24 mouse cellular contexts compared by ENCODE assay signal in the genomic region with DNA sequence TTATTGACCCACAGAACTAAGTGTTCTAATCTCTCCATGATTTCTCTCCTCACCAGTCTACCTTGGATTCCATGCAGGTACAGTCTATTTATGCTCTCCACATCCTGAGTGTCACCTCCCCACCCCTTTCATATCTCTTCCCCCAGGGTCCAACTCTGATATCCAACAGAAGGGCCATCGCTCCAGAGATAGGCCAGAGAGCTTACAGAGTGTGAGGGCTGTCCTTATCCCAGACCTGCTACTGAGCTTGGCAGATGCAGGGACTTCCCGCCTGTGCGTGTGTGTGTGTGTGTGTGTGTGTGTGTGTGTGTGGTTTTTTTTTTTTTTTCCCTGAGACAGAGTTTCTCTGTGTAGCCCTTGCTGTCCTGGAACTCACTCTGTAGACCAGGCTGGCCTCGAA. TPM values are rescaled to one million over a fixed set of nuclear protein-coding genes. Genes with fewer than 3 reads are reported as not detected.
DNase-seq lines count a peak whose midpoint lies in the region; ATAC-seq and TF ChIP-seq lines count a peak whose summit lies in the region.
"Had no signal": no experiment of that assay in that cellular context is flagged by ENCODE, and none has a peak within 500 bp of the region (broad histone marks: within the 10 kb centered on the region; RNA-seq: fewer than 3 reads in every experiment).

No protein-coding gene starts in this region.

- peak; percentile 2 for DNase-seq in gastrocnemius, adult 2 months
- DNase-seq in gastrocnemius, postnatal 4 days (ENCODE audit: low spot score in 2 of 2) = no peak
- DNase-seq in liver = no peak
- DNase-seq in neural tube, embryonic 10.5 days (ENCODE audit: extremely low spot score, low spot score) = no peak
- no peak for DNase-seq in left cerebral cortex, adult 2 months (ENCODE audit: extremely low spot score in 1 of 2, low spot score in 2 of 2)
- DNase-seq: adrenal gland, adult 8-10 months; adrenal gland, postnatal 14 days; adrenal gland, postnatal 36 days; B cell, adult 2 months; cerebellum, adult 11-12 months; cerebellum, adult 2 months; cerebellum, adult 9-10 months; cerebellum, postnatal 10 days had no signal

- H3K4me3 ChIP-seq in gastrocnemius, adult 2 months = no peak overlapping the region
- H3K4me3 ChIP-seq in liver, embryonic 12.5 days = no peak overlapping the region
- no peak overlapping the region for H3K4me3 ChIP-seq in left cerebral cortex, adult 2 months
- H3K4me3 ChIP-seq: embryonic facial prominence, embryonic 10.5 days; embryonic facial prominence, embryonic 12.5 days; forebrain, embryonic 13.5 days had no signal

- no peaks in the 10 kb centered on the region for H3K36me3 ChIP-seq in liver, embryonic 12.5 days
- H3K36me3 ChIP-seq: embryonic facial prominence, embryonic 10.5 days; embryonic facial prominence, embryonic 12.5 days had no signal

- peaks cover 42% of the 10 kb centered on the region for H3K27me3 ChIP-seq in liver, embryonic 12.5 days (replicated peaks)
- H3K27me3 ChIP-seq: CH12.LX had no signal

- intact Hi-C loops in gastrocnemius, adult 2 months (cut with DNase I) = no loop called here
- intact Hi-C loops in left cerebral cortex, adult 2 months (cut with DNase I) = no loop called here

- peaks cover 19% of the 10 kb centered on the region for H3K4me1 ChIP-seq in liver, embryonic 12.5 days

- no peak overlapping the region for H3K4me2 ChIP-seq in liver, embryonic 12.5 days
- H3K4me2 ChIP-seq: embryonic facial prominence, embryonic 12.5 days; forebrain, embryonic 13.5 days had no signal

- peak; percentile 53; the same call in 1 of the 2 replicates for ATAC-seq in liver, embryonic 12.5 days
- ATAC-seq in megakaryocyte-erythroid progenitor cell, adult 5-6 weeks (replicated peaks; ENCODE audit: low FRiP score, low TSS enrichment, poor library complexity, severe bottlenecking) = 0 out of 2 replicates have a peak, but pooled peaks have one; percentile 19
- ATAC-seq: activated CD4-positive, CD25-positive, alpha-beta regulatory T cell, adult 4 months; CD4-positive, CD25-positive, alpha-beta regulatory T cell, adult 4 months; forebrain, embryonic 13.5 days; Patski had no signal

- 59% methylated on average over 4 of the region's 4 CpGs for WGBS in liver, embryonic 12.5 days (ENCODE audit: insufficient replicate concordance)

- no peaks in the 10 kb centered on the region for H3K9me3 ChIP-seq in liver, embryonic 12.5 days (replicated peaks)
- H3K9me3 ChIP-seq: embryonic facial prominence, embryonic 10.5 days; embryonic facial prominence, embryonic 12.5 days; forebrain, embryonic 13.5 days had no signal

- no peak overlapping the region for H3K27ac ChIP-seq in gastrocnemius, adult 2 months
- H3K27ac ChIP-seq in liver, embryonic 12.5 days = no peak overlapping the region
- H3K27ac ChIP-seq in left cerebral cortex, adult 2 months = no peak overlapping the region
- H3K27ac ChIP-seq: embryonic facial prominence, embryonic 10.5 days; embryonic facial prominence, embryonic 12.5 days; forebrain, embryonic 13.5 days had no signal

- H3K9ac ChIP-seq in liver, embryonic 12.5 days = no peak overlapping the region
- H3K9ac ChIP-seq: embryonic facial prominence, embryonic 12.5 days; forebrain, embryonic 13.5 days had no signal

- no peak for TF ChIP-seq CTCF in gastrocnemius, adult 2 months (IDR thresholded peaks at IDR 0.05)
- no peak for TF ChIP-seq CTCF in left cerebral cortex, adult 2 months (IDR thresholded peaks at IDR 0.05)

RNA-seq across cellular contexts. Expression of gene Tspoap1, which starts 8.4 kb away (rescaled TPM):
- not detected for total RNA-seq in gastrocnemius, adult 2 months (2021)
- total RNA-seq in gastrocnemius, postnatal 4 days (2021) = under 1 TPM; 0.18 to 0.39 TPM
- 5.9 and 6.2 TPM in 2 replicates for polyA plus RNA-seq in liver, embryonic 12.5 days (2016; fragmentation: Nextera tagmentation; extraction: Ambion mirVana)
- 5.5 and 20.3 TPM in 2 replicates for total RNA-seq in megakaryocyte-erythroid progenitor cell, adult 5-6 weeks (2014; fragmentation: Nextera tagmentation)
- 3.5 and 5.4 TPM in 2 replicates for total RNA-seq in megakaryocyte-erythroid progenitor cell, adult 5-6 weeks (2017)
- 100 to 1,000 TPM; 190 to 202 TPM for total RNA-seq in left cerebral cortex, adult 2 months (2021)

RNA-seq across cellular contexts. Expression of gene Mpo, which starts 24.6 kb away (rescaled TPM):
- total RNA-seq in gastrocnemius, adult 2 months (2021) = not detected
- total RNA-seq in gastrocnemius, postnatal 4 days (2021) = under 1 TPM; 0.34 to 0.93 TPM
- 209 and 217 TPM in 2 replicates for polyA plus RNA-seq in liver, embryonic 12.5 days (2016; fragmentation: Nextera tagmentation; extraction: Ambion mirVana)
- total RNA-seq in megakaryocyte-erythroid progenitor cell, adult 5-6 weeks (2014; fragmentation: Nextera tagmentation) = 7.9 TPM in 1 of 2 replicates, not detected in the other
- 7.6 and 31.9 TPM in 2 replicates for total RNA-seq in megakaryocyte-erythroid progenitor cell, adult 5-6 weeks (2017)
- total RNA-seq in left cerebral cortex, adult 2 months (2021) = not detected
- total RNA-seq: adrenal gland, adult 18-20 months; adrenal gland, adult 8-10 months; CH12.LX had no signal
- polyA plus RNA-seq: activated CD4-positive, CD25-positive, alpha-beta regulatory T cell, adult 4 months; CD4-positive, CD25-positive, alpha-beta regulatory T cell, adult 4 months; Patski had no signal

RNA-seq across cellular contexts. Expression of gene Supt4a, which starts 31.4 kb away (rescaled TPM):
- total RNA-seq in gastrocnemius, adult 2 months (2021) = 10 to 100 TPM; 36.8 TPM
- 10 to 100 TPM; 52.1 to 55.5 TPM for total RNA-seq in gastrocnemius, postnatal 4 days (2021)
- 207 and 209 TPM in 2 replicates for polyA plus RNA-seq in liver, embryonic 12.5 days (2016; fragmentation: Nextera tagmentation; extraction: Ambion mirVana)
- 146 and 192 TPM in 2 replicates for total RNA-seq in megakaryocyte-erythroid progenitor cell, adult 5-6 weeks (2014; fragmentation: Nextera tagmentation)
- 55.2 and 75.2 TPM in 2 replicates for total RNA-seq in megakaryocyte-erythroid progenitor cell, adult 5-6 weeks (2017)
- total RNA-seq in left cerebral cortex, adult 2 months (2021) = 10 to 100 TPM; 66.3 to 82.3 TPM

RNA-seq across cellular contexts. Expression of gene Lpo, which starts 59.3 kb away (rescaled TPM):
- not detected for total RNA-seq in gastrocnemius, adult 2 months (2021)
- total RNA-seq in gastrocnemius, postnatal 4 days (2021) = not detected
- not detected in 2 replicates for polyA plus RNA-seq in liver, embryonic 12.5 days (2016; fragmentation: Nextera tagmentation; extraction: Ambion mirVana)
- not detected in 2 replicates for total RNA-seq in megakaryocyte-erythroid progenitor cell, adult 5-6 weeks (2014; fragmentation: Nextera tagmentation)
- total RNA-seq in megakaryocyte-erythroid progenitor cell, adult 5-6 weeks (2017) = not detected in 2 replicates
- under 1 TPM; 0.45 to 0.75 TPM for total RNA-seq in left cerebral cortex, adult 2 months (2021)
- total RNA-seq: adrenal gland, adult 18-20 months; adrenal gland, adult 8-10 months; adrenal gland, postnatal 14 days; adrenal gland, postnatal 36 days; CH12.LX; G1E had no signal
- polyA plus RNA-seq: activated CD4-positive, CD25-positive, alpha-beta regulatory T cell, adult 4 months; CD4-positive, CD25-positive, alpha-beta regulatory T cell, adult 4 months; G1E; Patski had no signal

Comparison
In these comparisons a context has a peak if more than half of its experiments do, and no peak if none do; other contexts are left out.
1. RNA of gene Tspoap1, which starts 8.4 kb away (total RNA-seq): 190 to 202 TPM in left cerebral cortex, adult 2 months; 3.5 to 20.3 TPM in megakaryocyte-erythroid progenitor cell, adult 5-6 weeks, 0.18 to 0.39 TPM in gastrocnemius, postnatal 4 days and not detected in gastrocnemius, adult 2 months; every median in the first group is over 4 times any median in the second.